11 mouse cellular contexts compared by ENCODE assay signal in the genomic region with DNA sequence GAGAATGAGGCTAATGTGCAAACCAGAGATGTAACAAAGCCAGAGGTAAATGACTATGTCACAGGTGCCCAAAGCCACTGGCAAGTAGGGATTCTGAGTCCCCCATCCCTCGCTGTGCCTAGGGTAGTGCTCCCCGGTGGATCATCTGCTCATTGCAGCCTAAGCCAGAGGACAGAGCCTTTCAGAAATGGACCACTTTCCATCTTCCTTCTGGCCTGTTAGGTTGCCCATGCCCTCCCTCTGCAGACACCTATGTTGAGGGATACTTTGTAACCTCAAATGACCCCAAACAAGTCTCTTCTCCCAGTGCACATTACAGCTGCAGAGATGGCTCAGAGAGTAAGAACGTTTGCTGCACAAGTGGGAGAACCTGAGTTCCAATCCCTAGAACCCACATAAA.
DNase-seq lines count a peak whose midpoint lies in the region; ATAC-seq lines count a peak whose summit lies in the region.
"Had no signal": no experiment of that assay in that cellular context is flagged by ENCODE, and none has a peak within 500 bp of the region (broad histone marks: within the 10 kb centered on the region; RNA-seq: fewer than 3 reads in every experiment).

No protein-coding gene starts in this region.

- H3K4me3 ChIP-seq in heart, embryonic 10.5 days: no peak overlapping the region
- no peak overlapping the region for H3K4me3 ChIP-seq in liver, embryonic 12.5 days
- no peak overlapping the region for H3K4me3 ChIP-seq in stomach, embryonic 15.5 days (replicated peaks)
- H3K4me3 ChIP-seq: limb, embryonic 15.5 days had no signal

- peaks cover 53% of the 10 kb centered on the region for H3K4me1 ChIP-seq in heart, embryonic 10.5 days
- H3K4me1 ChIP-seq in liver, embryonic 12.5 days: peaks cover 36% of the 10 kb centered on the region
- H3K4me1 ChIP-seq in stomach, embryonic 15.5 days: peaks cover 22% of the 10 kb centered on the region; the same call in 1 of the 2 replicates

- WGBS in heart, embryonic 10.5 days: 62% methylated on average over 3 of the region's 3 CpGs
- WGBS in liver, embryonic 12.5 days (ENCODE audit: insufficient replicate concordance): 47% methylated on average over 3 of the region's 3 CpGs
- WGBS in stomach, embryonic 15.5 days: 63% methylated on average over 3 of the region's 3 CpGs

- no peaks in the 10 kb centered on the region for H3K36me3 ChIP-seq in heart, embryonic 10.5 days
- H3K36me3 ChIP-seq in liver, embryonic 12.5 days: no peaks in the 10 kb centered on the region
- H3K36me3 ChIP-seq in stomach, embryonic 15.5 days: no peaks in the 10 kb centered on the region
- H3K36me3 ChIP-seq: limb, embryonic 15.5 days had no signal

- H3K4me2 ChIP-seq in liver, embryonic 12.5 days: 0 out of 2 replicates have a peak overlapping the region, but pooled peaks have one; percentile 29
- H3K4me2 ChIP-seq in stomach, embryonic 15.5 days: no peak overlapping the region
- H3K4me2 ChIP-seq: limb, embryonic 15.5 days had no signal

- no peak for ATAC-seq in liver, embryonic 12.5 days
- no peak for ATAC-seq in stomach, embryonic 15.5 days (ENCODE audit: insufficient read depth, low FRiP score, low read depth)

- H3K27ac ChIP-seq in heart, embryonic 10.5 days: peak overlapping the region; percentile 73
- H3K27ac ChIP-seq in liver, embryonic 12.5 days: peak overlapping the region; percentile 79
- H3K27ac ChIP-seq in stomach, embryonic 15.5 days: peak overlapping the region; percentile 72; the same call in 1 of the 2 replicates

- DNase-seq in heart, embryonic 10.5 days (ENCODE audit: low spot score): no peak
- DNase-seq in heart, adult 8-10 months (ENCODE audit: low spot score): no peak
- peak; percentile 8 for DNase-seq in thymus, postnatal 0 days (ENCODE audit: low spot score)
- DNase-seq in thymus, adult 18-20 months: no peak
- DNase-seq in yolk sac, embryonic 10.5 days (ENCODE audit: low spot score): no peak
- DNase-seq in embryo, embryonic 10.5 days (ENCODE audit: low spot score): no peak
- DNase-seq: gastrocnemius, postnatal 14 days; kidney, postnatal 10 days had no signal

- no peak overlapping the region for H3K9ac ChIP-seq in liver, embryonic 12.5 days
- no peak overlapping the region for H3K9ac ChIP-seq in stomach, embryonic 15.5 days
- H3K9ac ChIP-seq: limb, embryonic 15.5 days had no signal

- H3K27me3 ChIP-seq in heart, embryonic 10.5 days (ENCODE audit: insufficient read depth, poor library complexity, severe bottlenecking): no peaks in the 10 kb centered on the region
- H3K27me3 ChIP-seq in liver, embryonic 12.5 days (replicated peaks): no peaks in the 10 kb centered on the region; the same call in 1 of the 2 replicates
- no peaks in the 10 kb centered on the region for H3K27me3 ChIP-seq in stomach, embryonic 15.5 days (replicated peaks)
- H3K27me3 ChIP-seq: limb, embryonic 15.5 days had no signal

- no peaks in the 10 kb centered on the region for H3K9me3 ChIP-seq in heart, embryonic 10.5 days
- no peaks in the 10 kb centered on the region for H3K9me3 ChIP-seq in liver, embryonic 12.5 days (replicated peaks)
- no peaks in the 10 kb centered on the region for H3K9me3 ChIP-seq in stomach, embryonic 15.5 days
- H3K9me3 ChIP-seq: limb, embryonic 15.5 days had no signal
